Mouse (Mus musculus): Measurements from ENCODE around the gene Llgl2. TPM values are rescaled to one million over a fixed set of nuclear protein-coding genes. Genes with fewer than 3 reads are reported as not detected.

Llgl2 gene
- polyA plus RNA-seq, 1 experiment, result 26.1 TPM

- 85% methylated on average over 13 of the region's 13 CpGs for WGBS
- Histone ChIP-seq H3K36me3 (ENCODE audit: control insufficient read depth, insufficient read depth, low read length) (peaks cover 18% of the 10 kb centered on the region), H3K27me3 (ENCODE audit: control insufficient read depth, insufficient read depth, low read length) (peaks cover 20% of the 10 kb centered on the region), H3K4me1 (ENCODE audit: control insufficient read depth, insufficient read depth, insufficient read length) (peaks cover 13% of the 10 kb centered on the region), H3K27ac (ENCODE audit: insufficient read depth, low read length) (no peak overlapping the region), H3K4me3 (ENCODE audit: extremely low read depth, insufficient read depth, insufficient read length) (no peak overlapping the region)
- no peak for DNase-seq (ENCODE audit: low read depth in 1 of 2, low spot score in 2 of 2)
- no peak for TF ChIP-seq CTCF (IDR thresholded peaks at IDR 0.05; ENCODE audit: extremely low read depth, insufficient read depth, insufficient read length, insufficient replicate concordance)
- no peak for TF ChIP-seq POLR2A (IDR thresholded peaks at IDR 0.05; ENCODE audit: low read depth, low read length)
Measured at GRCm38 (mm10) chr11:115857936-115858335, 34.1 kb downstream of the Llgl2 start.

GRCm38 (mm10) chr11:115858354-115858753, 34.5 kb downstream of the Llgl2 start, which contains the start of gene Myo15b:
Myo15b (plus strand) TSS chr11:115858406.
- no peak for TF ChIP-seq CTCF (IDR thresholded peaks at IDR 0.05; ENCODE audit: extremely low read depth, insufficient read depth, insufficient read length, insufficient replicate concordance)
- TF ChIP-seq POLR2A (IDR thresholded peaks at IDR 0.05; ENCODE audit: low read depth, low read length), result no peak
- Histone ChIP-seq H3K27me3 (ENCODE audit: control insufficient read depth, insufficient read depth, low read length) (peaks cover 20% of the 10 kb centered on the region), H3K4me3 (ENCODE audit: extremely low read depth, insufficient read depth, insufficient read length) (peak within 1 kb of the TSS; percentile 41; the same call in 1 of the 2 replicates), H3K27ac (ENCODE audit: insufficient read depth, low read length) (no peak within 1 kb of the TSS), H3K36me3 (ENCODE audit: control insufficient read depth, insufficient read depth, low read length) (peaks cover 14% of the 10 kb centered on the region), H3K4me1 (ENCODE audit: control insufficient read depth, insufficient read depth, insufficient read length) (peaks cover 13% of the 10 kb centered on the region)
- DNase-seq (ENCODE audit: low read depth in 1 of 2, low spot score in 2 of 2), result no peak
- WGBS, result 11% methylated on average over 27 of the region's 27 CpGs

- peaks cover 5% of the 10 kb centered on the region for H3K36me3 ChIP-seq (ENCODE audit: control insufficient read depth, insufficient read depth, low read length)
- peak; percentile 71 to 83 for DNase-seq (ENCODE audit: low read depth in 1 of 2, low spot score in 2 of 2)
- TF ChIP-seq POLR2A (IDR thresholded peaks at IDR 0.05; ENCODE audit: low read depth, low read length) (no peak), CTCF (IDR thresholded peaks at IDR 0.05; ENCODE audit: extremely low read depth, insufficient read depth, insufficient read length, insufficient replicate concordance) (peak; percentile 83)
- WGBS, result 2% methylated on average over 73 of the region's 75 CpGs
- no peak overlapping the region for H3K27ac ChIP-seq (ENCODE audit: insufficient read depth, low read length)
- H3K4me3 ChIP-seq (ENCODE audit: extremely low read depth, insufficient read depth, insufficient read length), result peak overlapping the region; percentile 41; the same call in 1 of the 2 replicates
- H3K4me1 ChIP-seq (ENCODE audit: control insufficient read depth, insufficient read depth, insufficient read length), result peaks cover 13% of the 10 kb centered on the region
- H3K27me3 ChIP-seq (ENCODE audit: control insufficient read depth, insufficient read depth, low read length), result peaks cover 20% of the 10 kb centered on the region
Measured at GRCm38 (mm10) chr11:115859143-115859945, 35.5 kb downstream of the Llgl2 start.

GRCm38 (mm10) chr11:115863895-115864294, 40.0 kb downstream of the Llgl2 start:
- peaks cover 9% of the 10 kb centered on the region for H3K27me3 ChIP-seq (ENCODE audit: control insufficient read depth, insufficient read depth, low read length)
- no peak overlapping the region for H3K4me3 ChIP-seq (ENCODE audit: extremely low read depth, insufficient read depth, insufficient read length)
- H3K27ac ChIP-seq (ENCODE audit: insufficient read depth, low read length), result no peak overlapping the region
- WGBS, result 83% methylated on average over 8 of the region's 8 CpGs
- H3K36me3 ChIP-seq (ENCODE audit: control insufficient read depth, insufficient read depth, low read length), result no peaks in the 10 kb centered on the region
- H3K4me1 ChIP-seq (ENCODE audit: control insufficient read depth, insufficient read depth, insufficient read length), result peaks cover 6% of the 10 kb centered on the region; the same call in 1 of the 2 replicates
- no peak for TF ChIP-seq POLR2A (IDR thresholded peaks at IDR 0.05; ENCODE audit: low read depth, low read length)
- no peak for TF ChIP-seq CTCF (IDR thresholded peaks at IDR 0.05; ENCODE audit: extremely low read depth, insufficient read depth, insufficient read length, insufficient replicate concordance)
- no peak for DNase-seq (ENCODE audit: low read depth in 1 of 2, low spot score in 2 of 2)

GRCm38 (mm10) chr11:115869393-115869792, 45.5 kb downstream of the Llgl2 start:
- WGBS, result 11% methylated on average over 8 of the region's 8 CpGs
- no peak for DNase-seq (ENCODE audit: low read depth in 1 of 2, low spot score in 2 of 2)

GRCm38 (mm10) chr11:115872437-115872836, 48.6 kb downstream of the Llgl2 start:
- no peak for DNase-seq (ENCODE audit: low read depth in 1 of 2, low spot score in 2 of 2)
- H3K36me3 ChIP-seq (ENCODE audit: control insufficient read depth, insufficient read depth, low read length), result no peaks in the 10 kb centered on the region
- H3K27me3 ChIP-seq (ENCODE audit: control insufficient read depth, insufficient read depth, low read length), result no peaks in the 10 kb centered on the region
- 94% methylated on average over 4 of the region's 4 CpGs for WGBS
- TF ChIP-seq POLR2A (IDR thresholded peaks at IDR 0.05; ENCODE audit: low read depth, low read length), result no peak
- TF ChIP-seq CTCF (IDR thresholded peaks at IDR 0.05; ENCODE audit: extremely low read depth, insufficient read depth, insufficient read length, insufficient replicate concordance), result no peak
- H3K4me1 ChIP-seq (ENCODE audit: control insufficient read depth, insufficient read depth, insufficient read length), result no peaks in the 10 kb centered on the region; the same call in 1 of the 2 replicates
- H3K4me3 ChIP-seq (ENCODE audit: extremely low read depth, insufficient read depth, insufficient read length), result no peak overlapping the region
- H3K27ac ChIP-seq (ENCODE audit: insufficient read depth, low read length), result no peak overlapping the region

More at GRCm38 (mm10) chr11:115869393-115869792, 45.5 kb downstream of the Llgl2 start:
- Histone ChIP-seq H3K27me3 (ENCODE audit: control insufficient read depth, insufficient read depth, low read length) (no peaks in the 10 kb centered on the region), H3K4me3 (ENCODE audit: extremely low read depth, insufficient read depth, insufficient read length) (no peak overlapping the region), H3K4me1 (ENCODE audit: control insufficient read depth, insufficient read depth, insufficient read length) (no peaks in the 10 kb centered on the region), H3K27ac (ENCODE audit: insufficient read depth, low read length) (no peak overlapping the region), H3K36me3 (ENCODE audit: control insufficient read depth, insufficient read depth, low read length) (no peaks in the 10 kb centered on the region)
- no peak for TF ChIP-seq POLR2A (IDR thresholded peaks at IDR 0.05; ENCODE audit: low read depth, low read length)

- Histone ChIP-seq H3K4me3 (ENCODE audit: extremely low read depth, insufficient read depth, insufficient read length) (no peak overlapping the region), H3K36me3 (ENCODE audit: control insufficient read depth, insufficient read depth, low read length) (no peaks in the 10 kb centered on the region), H3K27ac (ENCODE audit: insufficient read depth, low read length) (no peak overlapping the region), H3K4me1 (ENCODE audit: control insufficient read depth, insufficient read depth, insufficient read length) (no peaks in the 10 kb centered on the region; the same call in 1 of the 2 replicates), H3K27me3 (ENCODE audit: control insufficient read depth, insufficient read depth, low read length) (no peaks in the 10 kb centered on the region)
- 96% methylated on average over 3 of the region's 3 CpGs for WGBS
- DNase-seq (ENCODE audit: low read depth in 1 of 2, low spot score in 2 of 2), result no peak
- TF ChIP-seq CTCF (IDR thresholded peaks at IDR 0.05; ENCODE audit: extremely low read depth, insufficient read depth, insufficient read length, insufficient replicate concordance), result no peak
- TF ChIP-seq POLR2A (IDR thresholded peaks at IDR 0.05; ENCODE audit: low read depth, low read length), result no peak
Measured at GRCm38 (mm10) chr11:115875935-115876334, 52.1 kb downstream of the Llgl2 start.
